Mouse (Mus musculus): Measurements from ENCODE around the gene Rad51b. TPM values are rescaled to one million over a fixed set of nuclear protein-coding genes. Genes with fewer than 3 reads are reported as not detected.

The Rad51b gene
- total and polyA plus RNA-seq, 3 experiments, result 6.5 to 8.6 (median 8.5) TPM

- Histone ChIP-seq H3K9ac (ENCODE audit: insufficient read depth, low read depth) (no peak overlapping the region), H3K36me3 (replicated peaks in 1 of 2; ENCODE audit: control insufficient read depth in 1 of 2, insufficient read depth in 1 of 2, low read length in 1 of 2) (peaks cover 0 to 2% of the 10 kb centered on the region in 2 experiments), H3K79me2 (replicated peaks; ENCODE audit: control insufficient read depth, extremely low read depth, insufficient read depth, poor library complexity, severe bottlenecking) (no peaks in the 10 kb centered on the region), H3K9me3 (replicated peaks; ENCODE audit: low read length) (peaks cover 3% of the 10 kb centered on the region), H3K4me1 (ENCODE audit: control insufficient read depth in 1 of 2, insufficient read depth in 2 of 2) (peaks cover 0 to 14% of the 10 kb centered on the region in 2 experiments; a peak in 2 of 4 replicates), H3K4me3 (replicated peaks in 1 of 3; ENCODE audit: low read depth in 2 of 3, low read length in 2 of 3, poor library complexity in 1 of 3) (no peak overlapping the region), H3K4me2 (ENCODE audit: insufficient read depth, low read depth, poor library complexity, severe bottlenecking) (no peak overlapping the region), H3K27me3 (replicated peaks) (no peaks in the 10 kb centered on the region), H3K27ac (ENCODE audit: insufficient read depth, low read depth) (no peak overlapping the region)
- TF ChIP-seq ELF1 (IDR thresholded peaks at IDR 0.05; ENCODE audit: low read depth, low read length) (no peak), BHLHE40 (IDR thresholded peaks at IDR 0.05; ENCODE audit: low read depth, low read length) (no peak), CHD2 (IDR thresholded peaks at IDR 0.05; ENCODE audit: low read length) (no peak), UBTF (IDR thresholded peaks at IDR 0.05; ENCODE audit: low read depth, low read length) (no peak), RAD21 (IDR thresholded peaks at IDR 0.05; ENCODE audit: low read depth, low read length) (no peak), PAX5 (IDR thresholded peaks at IDR 0.05; ENCODE audit: low read length) (no peak), ZC3H11A (IDR thresholded peaks at IDR 0.05; ENCODE audit: low read depth, low read length) (no peak), USF1 (IDR thresholded peaks at IDR 0.05; ENCODE audit: low read depth, low read length) (no peak), POLR2AphosphoS2 (IDR thresholded peaks at IDR 0.05; ENCODE audit: low read depth, low read length) (no peak), JUND (conservative IDR thresholded peaks at IDR 0.05; ENCODE audit: low read depth, low read length) (no peak), ETS1 (conservative IDR thresholded peaks at IDR 0.05; ENCODE audit: low read depth, low read length) (no peak), IRF4 (IDR thresholded peaks at IDR 0.05; ENCODE audit: low read depth, low read length) (no peak), KAT2A (IDR thresholded peaks at IDR 0.05; ENCODE audit: insufficient replicate concordance, low read length) (no peak), ZKSCAN1 (IDR thresholded peaks at IDR 0.05; ENCODE audit: borderline replicate concordance, low read depth, low read length) (no peak), RCOR1 (conservative IDR thresholded peaks at IDR 0.05; ENCODE audit: low read depth, low read length) (no peak), SIN3A (IDR thresholded peaks at IDR 0.05; ENCODE audit: low read length) (no peak), MAZ (IDR thresholded peaks at IDR 0.05; ENCODE audit: low read depth, low read length) (no peak)
- dilution Hi-C loops (cut with MboI; ENCODE audit: extremely low pct_ligation_motif_present, extremely low pct_unique_long_range_greater_than_20kb, low sequenced_read_pairs) (no loop called here), in situ Hi-C loops (cut with MboI; ENCODE audit: low pct_ligation_motif_present, low pct_unique_long_range_greater_than_20kb, low sequenced_read_pairs) (no loop called here)
- no peak for DNase-seq (ENCODE audit: extremely low read depth)
Observed at GRCm38 (mm10) chr12:79774571-79774970, 477.5 kb downstream of the Rad51b start.

- in situ Hi-C loops (cut with MboI; ENCODE audit: low pct_ligation_motif_present, low pct_unique_long_range_greater_than_20kb, low sequenced_read_pairs) (no loop called here), dilution Hi-C loops (cut with MboI; ENCODE audit: extremely low pct_ligation_motif_present, extremely low pct_unique_long_range_greater_than_20kb, low sequenced_read_pairs) (no loop called here)
- Histone ChIP-seq H3K79me2 (replicated peaks; ENCODE audit: control insufficient read depth, extremely low read depth, insufficient read depth, poor library complexity, severe bottlenecking) (no peaks in the 10 kb centered on the region), H3K4me2 (ENCODE audit: insufficient read depth, low read depth, poor library complexity, severe bottlenecking) (no peak overlapping the region), H3K27ac (ENCODE audit: insufficient read depth, low read depth) (no peak overlapping the region), H3K27me3 (replicated peaks) (no peaks in the 10 kb centered on the region), H3K4me3 (replicated peaks in 1 of 3; ENCODE audit: low read depth in 2 of 3, low read length in 2 of 3, poor library complexity in 1 of 3) (no peak overlapping the region), H3K9ac (ENCODE audit: insufficient read depth, low read depth) (no peak overlapping the region), H3K36me3 (replicated peaks in 1 of 2; ENCODE audit: control insufficient read depth in 1 of 2, insufficient read depth in 1 of 2, low read length in 1 of 2) (peaks cover 0 to 2% of the 10 kb centered on the region in 2 experiments), H3K9me3 (replicated peaks; ENCODE audit: low read length) (peaks cover 16% of the 10 kb centered on the region), H3K4me1 (ENCODE audit: control insufficient read depth in 1 of 2, insufficient read depth in 2 of 2) (peaks cover 0 to 14% of the 10 kb centered on the region in 2 experiments; a peak in 2 of 4 replicates)
- no peak for DNase-seq (ENCODE audit: extremely low read depth)
- TF ChIP-seq JUND (conservative IDR thresholded peaks at IDR 0.05; ENCODE audit: low read depth, low read length), result no peak
- no peak for TF ChIP-seq JUN (IDR thresholded peaks at IDR 0.05; ENCODE audit: insufficient read depth, low read depth, low read length)
- TF ChIP-seq SMC3 (IDR thresholded peaks at IDR 0.05; ENCODE audit: low read depth, low read length), result no peak
- TF ChIP-seq ZNF384 (IDR thresholded peaks at IDR 0.05; ENCODE audit: low read depth, low read length), result no peak
- no peak for TF ChIP-seq ZMIZ1 (IDR thresholded peaks at IDR 0.05; ENCODE audit: low read depth, low read length)
- no peak for TF ChIP-seq TBP (conservative IDR thresholded peaks at IDR 0.05; ENCODE audit: low read depth, low read length)
- TF ChIP-seq KAT2A (IDR thresholded peaks at IDR 0.05; ENCODE audit: insufficient replicate concordance, low read length), result no peak
- TF ChIP-seq MEF2A (IDR thresholded peaks at IDR 0.05; ENCODE audit: borderline replicate concordance, low read depth, low read length), result no peak
- no peak for TF ChIP-seq ELF1 (IDR thresholded peaks at IDR 0.05; ENCODE audit: low read depth, low read length)
- TF ChIP-seq CHD1 (IDR thresholded peaks at IDR 0.05; ENCODE audit: low read depth, low read length), result no peak
- no peak for TF ChIP-seq NRF1 (IDR thresholded peaks at IDR 0.05; ENCODE audit: low read depth, low read length)
- no peak for TF ChIP-seq PAX5 (IDR thresholded peaks at IDR 0.05; ENCODE audit: low read length)
- no peak for TF ChIP-seq POLR2A (IDR thresholded peaks at IDR 0.05; ENCODE audit: low read depth, low read length)
- no peak for TF ChIP-seq UBTF (IDR thresholded peaks at IDR 0.05; ENCODE audit: low read depth, low read length)
- no peak for TF ChIP-seq POLR2AphosphoS2 (IDR thresholded peaks at IDR 0.05; ENCODE audit: low read depth, low read length)
- no peak for TF ChIP-seq RCOR1 (conservative IDR thresholded peaks at IDR 0.05; ENCODE audit: low read depth, low read length)
- TF ChIP-seq BHLHE40 (IDR thresholded peaks at IDR 0.05; ENCODE audit: low read depth, low read length), result no peak
- no peak for TF ChIP-seq MYC (IDR thresholded peaks at IDR 0.05; ENCODE audit: low read depth, low read length)
- no peak for TF ChIP-seq E2F4 (IDR thresholded peaks at IDR 0.05; ENCODE audit: insufficient replicate concordance, low read depth, low read length)
Observed at GRCm38 (mm10) chr12:79776828-79777227, 479.7 kb downstream of the Rad51b start.
